Mouse (Mus musculus) thymus, adult 2 months (tissue): Measurements from ENCODE around the gene 4930503B20Rik. TPM values are rescaled to one million over a fixed set of nuclear protein-coding genes. Genes with fewer than 3 reads are reported as not detected.

ENCODE experiments used
- DNase-seq: peaks from one replicate; pipeline ENCODE4 v3.0.0; 2021
- H3K27ac ChIP-seq: fragments of 200-500 bp; 2 replicates; pipeline ENCODE4 v1.5.1; 2012; ENCODE audit warnings: low read length, control low read depth; ENCODE audit not compliant: control insufficient read depth, insufficient read depth
- H3K27me3 ChIP-seq: fragments of 200-500 bp; 2 replicates; pipeline ENCODE4 v1.6.1; 2012; ENCODE audit warnings: mild to moderate bottlenecking, low read length, moderate library complexity, mixed read lengths; ENCODE audit not compliant: control insufficient read depth, insufficient read depth
- H3K36me3 ChIP-seq: fragments of 200-500 bp; 2 replicates; pipeline ENCODE4 v1.6.1; 2012; ENCODE audit warnings: mild to moderate bottlenecking, low read length, moderate library complexity; ENCODE audit not compliant: control insufficient read depth, insufficient read depth
- H3K4me1 ChIP-seq: fragments of 200-500 bp; replicated peaks from 2 replicates; pipeline ENCODE4 v1.6.1; 2012; ENCODE audit warnings: low read length; ENCODE audit not compliant: control insufficient read depth, insufficient read depth
- H3K4me3 ChIP-seq: fragments of 200-500 bp; 2 replicates; pipeline ENCODE4 v1.5.1; 2012; ENCODE audit warnings: mild to moderate bottlenecking, low read length, control low read depth, moderate library complexity; ENCODE audit not compliant: control insufficient read depth, insufficient read depth
- CTCF ChIP-seq: fragments of 200-500 bp; IDR thresholded peaks from 2 replicates; pipeline ENCODE4 v1.5.1; 2012; ENCODE audit warnings: mild to moderate bottlenecking, control low read depth, low read length, moderate library complexity, borderline replicate concordance; ENCODE audit not compliant: control insufficient read depth, poor library complexity, insufficient read depth; ENCODE audit errors: extremely low read depth
- POLR2A ChIP-seq: fragments of 200-500 bp; IDR thresholded peaks from 2 replicates; pipeline ENCODE4 v1.6.1; 2012; ENCODE audit warnings: mild to moderate bottlenecking, low read length, control low read depth, moderate library complexity; ENCODE audit not compliant: control insufficient read depth, poor library complexity, insufficient read depth; ENCODE audit errors: extremely low read depth
- WGBS: fragments of 180-500 bp; shearing (Covaris S2); methylation state at CpG from one replicate; pipeline ENCODE4 v1.1.7; 2018; 5-methylcytosine and 5-hydroxymethylcytosine counted together
- polyA plus RNA-seq: library from polyadenylated mRNA; depleted of rRNA; stranded (reverse); fragments of >200 nt; gene quantifications from 2 replicates; pipeline ENCODE4 v1.2.3, GENCODE M21; 2012

Gene 4930503B20Rik
- polyA plus RNA-seq, 1 experiment: 0.05 TPM

- DNase-seq: no peak
- 82% methylated on average over 4 of the region's 4 CpGs for WGBS
- Histone ChIP-seq H3K27ac (no peak overlapping the region), H3K36me3 (no peaks in the 10 kb centered on the region), H3K4me3 (no peak overlapping the region), H3K27me3 (no peaks in the 10 kb centered on the region), H3K4me1 (no peaks in the 10 kb centered on the region)
- TF ChIP-seq CTCF (no peak), POLR2A (no peak)
Measured at GRCm38 (mm10) chr3:146618357-146618756, 32.8 kb downstream of the 4930503B20Rik start.

- Histone ChIP-seq H3K36me3 (no peaks in the 10 kb centered on the region), H3K4me3 (no peak overlapping the region), H3K27ac (no peak overlapping the region), H3K4me1 (no peaks in the 10 kb centered on the region), H3K27me3 (no peaks in the 10 kb centered on the region)
- no peak for TF ChIP-seq CTCF
- TF ChIP-seq POLR2A: no peak
- no peak for DNase-seq
Measured at GRCm38 (mm10) chr3:146617946-146618345, 33.2 kb downstream of the 4930503B20Rik start.

GRCm38 (mm10) chr3:146616533-146617283 lies 34.4 kb downstream of the 4930503B20Rik start:
- 60% methylated on average over 5 of the region's 5 CpGs for WGBS

GRCm38 (mm10) chr3:146615496-146615895 lies 35.6 kb downstream of the 4930503B20Rik start, which contains the start of gene Dnase2b:
Gene Dnase2b, minus strand, starts transcription at chr3:146615596.
- TF ChIP-seq POLR2A (no peak), CTCF (no peak)
- DNase-seq: no peak
- H3K4me1 ChIP-seq: peaks cover 2% of the 10 kb centered on the region
- H3K4me3 ChIP-seq: no peak within 1 kb of the TSS
- no peak within 1 kb of the TSS for H3K27ac ChIP-seq
- WGBS: 97% methylated on average over 4 of the region's 4 CpGs
- H3K27me3 ChIP-seq: no peaks in the 10 kb centered on the region
- H3K36me3 ChIP-seq: no peaks in the 10 kb centered on the region

More at GRCm38 (mm10) chr3:146616533-146617283, 34.4 kb downstream of the 4930503B20Rik start:
- H3K27me3 ChIP-seq: no peaks in the 10 kb centered on the region
- H3K27ac ChIP-seq: no peak overlapping the region
- no peak overlapping the region for H3K4me3 ChIP-seq
- H3K4me1 ChIP-seq: peaks cover 2% of the 10 kb centered on the region
- no peaks in the 10 kb centered on the region for H3K36me3 ChIP-seq
- no peak for TF ChIP-seq POLR2A
- no peak for TF ChIP-seq CTCF
- no peak for DNase-seq

GRCm38 (mm10) chr3:146611821-146612220 lies 39.3 kb downstream of the 4930503B20Rik start:
- Histone ChIP-seq H3K27ac (no peak overlapping the region), H3K4me3 (no peak overlapping the region), H3K36me3 (no peaks in the 10 kb centered on the region), H3K27me3 (no peaks in the 10 kb centered on the region), H3K4me1 (peaks cover 2% of the 10 kb centered on the region)
- WGBS: 72% methylated on average over 4 of the region's 4 CpGs
- DNase-seq: no peak
- TF ChIP-seq POLR2A: no peak

GRCm38 (mm10) chr3:146611261-146611660 lies 39.9 kb downstream of the 4930503B20Rik start:
- Histone ChIP-seq H3K4me1 (peaks cover 2% of the 10 kb centered on the region), H3K27ac (no peak overlapping the region), H3K27me3 (no peaks in the 10 kb centered on the region), H3K4me3 (no peak overlapping the region), H3K36me3 (no peaks in the 10 kb centered on the region)
- no peak for DNase-seq
- TF ChIP-seq CTCF (no peak), POLR2A (no peak)
- 90% methylated on average over 4 of the region's 4 CpGs for WGBS
